Mouse (Mus musculus): ENCODE results near the gene Stambp. TPM values are rescaled to one million over a fixed set of nuclear protein-coding genes. Genes with fewer than 3 reads are reported as not detected.
A peak's percentile ranks its signal among the peaks of the same experiment; 100 is the strongest.

Gene Stambp
- polyA plus RNA-seq, 1 experiment from 2014 or later, result 18.4 TPM

DNA sequence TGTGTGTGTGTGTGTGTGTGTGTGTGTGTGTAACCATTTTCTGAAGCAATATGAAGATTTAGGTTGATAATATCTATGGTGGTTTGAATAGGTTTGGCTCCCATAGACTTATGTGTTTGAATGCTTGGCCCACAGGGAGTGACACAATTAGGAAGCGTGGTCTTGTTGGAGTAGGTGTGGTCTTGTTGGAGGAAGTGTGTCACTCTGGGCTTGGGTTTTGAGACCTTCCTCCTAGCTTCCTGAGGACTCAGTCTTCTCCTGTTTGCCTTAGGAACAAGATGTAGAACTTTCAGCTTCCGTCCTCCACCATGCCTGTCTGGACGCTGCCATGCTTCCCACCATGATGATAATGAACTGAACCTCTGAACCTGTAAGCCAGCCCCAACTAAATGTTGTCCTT is 53.9 kb downstream of the Stambp start:
- no peaks in the 10 kb centered on the region for H3K4me1 ChIP-seq (ENCODE audit: control insufficient read depth, insufficient read depth, low read length)
- no peak overlapping the region for H3K4me3 ChIP-seq (ENCODE audit: low read depth, low read length)
- H3K9me3 ChIP-seq (ENCODE audit: control insufficient read depth, low read length), result no peaks in the 10 kb centered on the region
- ATAC-seq (ENCODE audit: insufficient number of reproducible peaks, low FRiP score, low TSS enrichment, low read depth) (no peak), DNase-seq (ENCODE audit: low spot score) (no peak)
- no peaks in the 10 kb centered on the region for H3K27me3 ChIP-seq (ENCODE audit: control insufficient read depth, insufficient read depth, low read length)
- H3K4me2 ChIP-seq (ENCODE audit: low read depth, severe bottlenecking), result no peak overlapping the region
- WGBS, result 86% methylated on average over 3 of the region's 3 CpGs
- H3K27ac ChIP-seq (replicated peaks; ENCODE audit: low read depth, low read length), result no peak overlapping the region
- no peak overlapping the region for H3K9ac ChIP-seq (ENCODE audit: low read length)
- H3K36me3 ChIP-seq (ENCODE audit: control insufficient read depth, insufficient read depth, low read length), result no peaks in the 10 kb centered on the region

DNA sequence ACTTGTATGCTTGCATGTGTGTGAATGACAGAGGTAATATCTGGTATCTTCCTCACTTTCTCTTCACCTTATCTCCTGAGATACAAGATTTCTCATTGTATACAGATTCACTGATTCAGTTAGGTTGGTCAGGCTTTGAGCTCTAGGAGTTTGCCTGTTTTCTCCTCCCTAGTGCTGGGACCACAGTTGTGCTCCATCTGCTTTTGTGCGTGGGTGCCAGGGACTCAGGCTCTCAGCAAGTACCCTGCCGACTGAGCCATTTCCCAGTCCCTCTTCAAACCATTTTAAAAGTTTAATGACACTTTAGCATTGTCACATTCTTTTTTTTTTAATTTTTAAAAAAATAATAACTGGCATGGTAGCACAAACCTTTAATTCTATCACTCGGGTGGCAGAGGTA is 57.4 kb downstream of the Stambp start:
- H3K4me1 ChIP-seq (ENCODE audit: control insufficient read depth, insufficient read depth, low read length), result no peaks in the 10 kb centered on the region
- 72% methylated on average over 3 of the region's 3 CpGs for WGBS

DNA sequence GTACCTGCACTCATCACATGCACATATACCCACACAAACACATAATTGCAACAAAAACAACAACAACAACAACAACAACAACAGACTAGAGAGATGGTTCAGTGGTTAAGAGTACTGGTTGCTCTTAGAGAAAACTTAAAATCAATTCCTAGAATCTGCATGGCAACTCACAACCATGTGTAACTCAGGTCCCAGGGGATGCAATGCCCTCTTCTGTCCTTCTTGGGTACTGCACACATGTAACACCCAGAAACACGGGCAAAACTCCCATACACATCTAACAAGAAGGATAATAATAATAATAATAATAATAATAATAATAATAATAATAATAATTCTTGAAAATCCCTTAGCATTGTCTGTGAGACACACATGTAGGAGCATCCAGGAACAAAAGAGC is 60.0 kb downstream of the Stambp start:
- ATAC-seq (ENCODE audit: insufficient number of reproducible peaks, low FRiP score, low TSS enrichment, low read depth) (no peak), DNase-seq (ENCODE audit: low spot score) (peak; percentile 65)
- Histone ChIP-seq H3K4me3 (ENCODE audit: low read depth, low read length) (no peak overlapping the region), H3K4me1 (ENCODE audit: control insufficient read depth, insufficient read depth, low read length) (0 out of 2 replicates have a peak, but pooled peaks cover 2% of the 10 kb centered on the region), H3K27ac (replicated peaks; ENCODE audit: low read depth, low read length) (no peak overlapping the region), H3K9me3 (ENCODE audit: control insufficient read depth, low read length) (no peaks in the 10 kb centered on the region), H3K4me2 (ENCODE audit: low read depth, severe bottlenecking) (no peak overlapping the region), H3K27me3 (ENCODE audit: control insufficient read depth, insufficient read depth, low read length) (no peaks in the 10 kb centered on the region), H3K9ac (ENCODE audit: low read length) (no peak overlapping the region), H3K36me3 (ENCODE audit: control insufficient read depth, insufficient read depth, low read length) (no peaks in the 10 kb centered on the region)
- 24% methylated on average over 1 of the region's 1 CpGs for WGBS

More for the DNA sequence above, 57.4 kb downstream of the Stambp start:
- ATAC-seq (ENCODE audit: insufficient number of reproducible peaks, low FRiP score, low TSS enrichment, low read depth) (no peak), DNase-seq (ENCODE audit: low spot score) (no peak)
- H3K9me3 ChIP-seq (ENCODE audit: control insufficient read depth, low read length), result no peaks in the 10 kb centered on the region
- no peaks in the 10 kb centered on the region for H3K36me3 ChIP-seq (ENCODE audit: control insufficient read depth, insufficient read depth, low read length)
- no peak overlapping the region for H3K4me3 ChIP-seq (ENCODE audit: low read depth, low read length)
- H3K27ac ChIP-seq (replicated peaks; ENCODE audit: low read depth, low read length), result no peak overlapping the region
- no peaks in the 10 kb centered on the region for H3K27me3 ChIP-seq (ENCODE audit: control insufficient read depth, insufficient read depth, low read length)
- no peak overlapping the region for H3K4me2 ChIP-seq (ENCODE audit: low read depth, severe bottlenecking)
- no peak overlapping the region for H3K9ac ChIP-seq (ENCODE audit: low read length)

GRCm38 (mm10) chr6:83510210-83510609 is 62.3 kb downstream of the Stambp start:
- DNase-seq (ENCODE audit: low spot score) (no peak), ATAC-seq (ENCODE audit: insufficient number of reproducible peaks, low FRiP score, low TSS enrichment, low read depth) (no peak)
- Histone ChIP-seq H3K27me3 (ENCODE audit: control insufficient read depth, insufficient read depth, low read length) (no peaks in the 10 kb centered on the region), H3K27ac (replicated peaks; ENCODE audit: low read depth, low read length) (no peak overlapping the region), H3K4me2 (ENCODE audit: low read depth, severe bottlenecking) (no peak overlapping the region), H3K4me1 (ENCODE audit: control insufficient read depth, insufficient read depth, low read length) (0 out of 2 replicates have a peak, but pooled peaks cover 10% of the 10 kb centered on the region), H3K9me3 (ENCODE audit: control insufficient read depth, low read length) (no peaks in the 10 kb centered on the region), H3K9ac (ENCODE audit: low read length) (no peak overlapping the region), H3K4me3 (ENCODE audit: low read depth, low read length) (no peak overlapping the region), H3K36me3 (ENCODE audit: control insufficient read depth, insufficient read depth, low read length) (no peaks in the 10 kb centered on the region)
- 61% methylated on average over 2 of the region's 2 CpGs for WGBS

DNA sequence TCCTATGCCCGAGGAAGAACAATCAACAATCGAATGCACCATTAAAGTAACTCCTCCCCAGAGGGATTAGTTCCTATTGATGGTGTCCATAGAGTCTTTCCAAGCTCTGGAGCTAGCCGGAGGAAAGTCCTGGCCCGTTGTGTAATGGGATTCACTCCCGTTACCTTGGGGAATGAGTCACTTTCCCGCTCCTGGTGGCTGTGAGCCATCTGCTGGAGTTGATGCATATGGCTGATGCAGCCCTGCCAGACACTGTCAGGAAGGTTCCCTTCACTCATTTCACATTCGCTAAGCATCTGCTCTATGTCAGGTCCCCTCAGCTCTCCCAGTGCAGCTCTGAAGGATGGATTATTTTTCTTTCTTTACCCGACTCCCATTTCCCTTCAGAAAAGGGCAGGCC is 63.1 kb downstream of the Stambp start:
- DNase-seq (ENCODE audit: low spot score), result no peak
- ATAC-seq (ENCODE audit: insufficient number of reproducible peaks, low FRiP score, low TSS enrichment, low read depth), result no peak
- Histone ChIP-seq H3K9me3 (ENCODE audit: control insufficient read depth, low read length) (no peaks in the 10 kb centered on the region), H3K27ac (replicated peaks; ENCODE audit: low read depth, low read length) (no peak overlapping the region), H3K4me1 (ENCODE audit: control insufficient read depth, insufficient read depth, low read length) (0 out of 2 replicates have a peak, but pooled peaks cover 10% of the 10 kb centered on the region), H3K4me2 (ENCODE audit: low read depth, severe bottlenecking) (no peak overlapping the region), H3K9ac (ENCODE audit: low read length) (no peak overlapping the region), H3K27me3 (ENCODE audit: control insufficient read depth, insufficient read depth, low read length) (no peaks in the 10 kb centered on the region), H3K36me3 (ENCODE audit: control insufficient read depth, insufficient read depth, low read length) (no peaks in the 10 kb centered on the region), H3K4me3 (ENCODE audit: low read depth, low read length) (no peak overlapping the region)
- 58% methylated on average over 8 of the region's 8 CpGs for WGBS

GRCm38 (mm10) chr6:83507168-83507546 is 65.4 kb downstream of the Stambp start:
- ATAC-seq (ENCODE audit: insufficient number of reproducible peaks, low FRiP score, low TSS enrichment, low read depth) (peak; percentile 22; the same call in 1 of the 2 replicates), DNase-seq (ENCODE audit: low spot score) (no peak)
- H3K27ac ChIP-seq (replicated peaks; ENCODE audit: low read depth, low read length), result peak overlapping the region; percentile 39; the same call in 1 of the 2 replicates
- H3K4me3 ChIP-seq (ENCODE audit: low read depth, low read length), result peak overlapping the region; percentile 72
- no peaks in the 10 kb centered on the region for H3K36me3 ChIP-seq (ENCODE audit: control insufficient read depth, insufficient read depth, low read length)
- H3K9me3 ChIP-seq (ENCODE audit: control insufficient read depth, low read length), result no peaks in the 10 kb centered on the region
- WGBS, result 35% methylated on average over 6 of the region's 6 CpGs
- H3K4me1 ChIP-seq (ENCODE audit: control insufficient read depth, insufficient read depth, low read length), result 0 out of 2 replicates have a peak, but pooled peaks cover 10% of the 10 kb centered on the region
- H3K27me3 ChIP-seq (ENCODE audit: control insufficient read depth, insufficient read depth, low read length), result no peaks in the 10 kb centered on the region
- H3K4me2 ChIP-seq (ENCODE audit: low read depth, severe bottlenecking), result peak overlapping the region; percentile 69
- H3K9ac ChIP-seq (ENCODE audit: low read length), result peak overlapping the region; percentile 50

- Histone ChIP-seq H3K9me3 (ENCODE audit: control insufficient read depth, low read length) (no peaks in the 10 kb centered on the region), H3K4me2 (ENCODE audit: low read depth, severe bottlenecking) (peak within 1 kb of the TSS; percentile 69), H3K4me3 (ENCODE audit: low read depth, low read length) (peak within 1 kb of the TSS; percentile 72), H3K27ac (replicated peaks; ENCODE audit: low read depth, low read length) (peak within 1 kb of the TSS; percentile 75), H3K4me1 (ENCODE audit: control insufficient read depth, insufficient read depth, low read length) (0 out of 2 replicates have a peak, but pooled peaks cover 10% of the 10 kb centered on the region), H3K36me3 (ENCODE audit: control insufficient read depth, insufficient read depth, low read length) (no peaks in the 10 kb centered on the region), H3K9ac (ENCODE audit: low read length) (peak within 1 kb of the TSS; percentile 78), H3K27me3 (ENCODE audit: control insufficient read depth, insufficient read depth, low read length) (no peaks in the 10 kb centered on the region)
- under 1% methylated on average over 54 of the region's 54 CpGs for WGBS
- peak; percentile 98 for DNase-seq (ENCODE audit: low spot score)
- ATAC-seq (ENCODE audit: insufficient number of reproducible peaks, low FRiP score, low TSS enrichment, low read depth), result peak; percentile 99
Measured at GRCm38 (mm10) chr6:83506258-83507167, 66.0 kb downstream of the Stambp start, which contains the start of gene Dguok. TSS of gene Dguok (minus strand) at chr6:83506969.

DNA sequence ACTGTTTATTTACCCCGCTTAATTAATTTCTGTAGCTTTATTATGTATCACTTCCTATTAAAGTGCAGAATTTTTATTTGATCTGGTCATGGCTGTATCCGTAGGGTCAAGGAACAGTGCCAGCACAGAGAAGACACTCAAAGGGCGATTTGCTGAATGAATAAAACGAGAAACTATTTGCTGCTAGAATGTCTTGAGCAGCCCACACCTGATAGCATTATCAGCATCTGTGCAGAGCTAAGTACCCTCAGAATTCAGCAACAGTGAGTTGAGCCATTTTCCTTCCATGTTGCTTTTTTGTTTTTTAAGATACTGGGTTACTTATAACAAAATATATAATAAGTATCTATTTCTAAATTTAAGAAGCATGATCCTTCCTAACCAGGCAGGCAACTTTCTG is 67.0 kb downstream of the Stambp start:
- H3K27me3 ChIP-seq (ENCODE audit: control insufficient read depth, insufficient read depth, low read length), result no peaks in the 10 kb centered on the region
- no peaks in the 10 kb centered on the region for H3K9me3 ChIP-seq (ENCODE audit: control insufficient read depth, low read length)
- peak overlapping the region; percentile 72; the same call in 1 of the 2 replicates for H3K4me3 ChIP-seq (ENCODE audit: low read depth, low read length)
- H3K4me1 ChIP-seq (ENCODE audit: control insufficient read depth, insufficient read depth, low read length), result 0 out of 2 replicates have a peak, but pooled peaks cover 10% of the 10 kb centered on the region
- no peak overlapping the region for H3K9ac ChIP-seq (ENCODE audit: low read length)
- ATAC-seq (ENCODE audit: insufficient number of reproducible peaks, low FRiP score, low TSS enrichment, low read depth) (no peak), DNase-seq (ENCODE audit: low spot score) (no peak)
- peak overlapping the region; percentile 69 for H3K4me2 ChIP-seq (ENCODE audit: low read depth, severe bottlenecking)
- no peaks in the 10 kb centered on the region for H3K36me3 ChIP-seq (ENCODE audit: control insufficient read depth, insufficient read depth, low read length)
- 89% methylated on average over 4 of the region's 4 CpGs for WGBS
- H3K27ac ChIP-seq (replicated peaks; ENCODE audit: low read depth, low read length), result no peak overlapping the region
